Mouse (Mus musculus): ENCODE measurements around the gene 9230104L09Rik. TPM values are rescaled to one million over a fixed set of nuclear protein-coding genes. Genes with fewer than 3 reads are reported as not detected.
A peak's percentile ranks its signal among the peaks of the same experiment; 100 is the strongest.

The 9230104L09Rik gene
- polyA plus RNA-seq, 1 experiment = not detected

DNA sequence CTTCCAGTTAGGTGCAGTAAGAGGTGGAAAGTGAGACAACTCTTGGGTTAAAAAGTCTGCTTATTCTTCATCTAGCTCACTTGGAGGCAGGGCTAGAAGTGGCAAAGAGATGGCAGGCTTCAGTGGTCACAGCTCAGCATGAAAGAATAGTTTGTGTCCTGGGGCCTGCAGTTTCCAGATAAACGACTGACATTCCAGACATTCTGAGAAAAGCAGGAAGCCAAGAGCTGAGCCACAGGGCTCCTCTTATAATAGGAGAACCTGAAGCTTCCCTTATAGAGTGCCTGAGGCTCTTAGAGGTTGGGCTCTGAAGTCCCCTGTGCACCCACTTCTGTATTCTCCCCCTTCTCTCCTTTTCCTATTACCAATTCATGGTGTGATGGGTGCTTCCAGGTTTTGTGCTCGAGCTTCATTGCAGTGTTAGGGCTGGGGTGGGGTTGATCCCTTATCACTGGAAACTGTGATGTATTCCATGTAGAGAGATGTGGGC lies 13.8 kb upstream of the 9230104L09Rik start:
- no peak for TF ChIP-seq POLR2A (IDR thresholded peaks at IDR 0.05; ENCODE audit: low read depth, low read length)
- Histone ChIP-seq H3K4me3 (ENCODE audit: insufficient read depth, low read length) (no peak overlapping the region), H3K27ac (ENCODE audit: insufficient read depth, low read length) (peak overlapping the region; percentile 54; the same call in 1 of the 2 replicates), H3K4me1 (ENCODE audit: control insufficient read depth, insufficient read depth, low read length) (peaks cover 10% of the 10 kb centered on the region)

- TF ChIP-seq CTCF (IDR thresholded peaks at IDR 0.05; ENCODE audit: borderline replicate concordance, insufficient read depth, low read length) (no peak), POLR2A (IDR thresholded peaks at IDR 0.05; ENCODE audit: low read depth, low read length) (no peak)
- no peak overlapping the region for H3K4me3 ChIP-seq (ENCODE audit: insufficient read depth, low read length)
- no peak overlapping the region for H3K27ac ChIP-seq (ENCODE audit: insufficient read depth, low read length)
- peaks cover 10% of the 10 kb centered on the region for H3K4me1 ChIP-seq (ENCODE audit: control insufficient read depth, insufficient read depth, low read length)
Measured at GRCm38 (mm10) chr2:148877016-148877770, 12.4 kb upstream of the 9230104L09Rik start.

DNA sequence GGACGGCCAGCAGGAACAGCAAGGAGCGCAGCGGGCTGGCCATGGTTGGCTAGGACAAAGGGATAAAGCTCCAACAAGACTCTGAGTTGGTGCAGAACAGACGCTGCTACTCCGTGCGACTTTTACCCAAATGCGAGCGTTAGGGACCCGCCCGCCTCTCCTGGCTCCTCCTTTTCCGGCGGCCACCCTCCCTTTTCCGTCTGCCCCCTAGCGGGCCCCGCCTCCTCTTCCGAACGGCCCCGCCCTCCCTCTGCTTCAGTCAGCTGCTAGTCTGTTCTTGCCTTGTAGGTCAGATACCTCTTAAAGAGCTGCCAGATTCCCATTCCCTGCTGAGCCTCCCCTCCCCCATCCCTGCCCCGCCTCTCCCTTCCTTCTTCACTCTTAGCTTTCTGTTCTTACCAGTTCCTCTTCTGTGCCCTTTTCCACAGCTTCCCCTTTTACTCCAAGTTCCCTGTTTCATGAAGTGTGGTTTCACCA lies 10.5 kb upstream of the 9230104L09Rik start, which contains the start of gene Cst3:
Gene Cst3, minus strand, starts transcription at position 358 of the 477 bp plus-strand sequence.
- Histone ChIP-seq H3K4me3 (ENCODE audit: insufficient read depth, low read length) (peak within 1 kb of the TSS; percentile 88), H3K4me1 (ENCODE audit: control insufficient read depth, insufficient read depth, low read length) (peaks cover 10% of the 10 kb centered on the region), H3K27ac (ENCODE audit: insufficient read depth, low read length) (peak within 1 kb of the TSS; percentile 74)
- TF ChIP-seq CTCF (IDR thresholded peaks at IDR 0.05; ENCODE audit: borderline replicate concordance, insufficient read depth, low read length) (no peak), POLR2A (IDR thresholded peaks at IDR 0.05; ENCODE audit: low read depth, low read length) (peak; percentile 93)

- no peak for TF ChIP-seq POLR2A (IDR thresholded peaks at IDR 0.05; ENCODE audit: low read depth, low read length)
- no peak for TF ChIP-seq CTCF (IDR thresholded peaks at IDR 0.05; ENCODE audit: borderline replicate concordance, insufficient read depth, low read length)
Measured at GRCm38 (mm10) chr2:148874617-148875334, 9.9 kb upstream of the 9230104L09Rik start.

GRCm38 (mm10) chr2:148874224-148874616 lies 9.4 kb upstream of the 9230104L09Rik start:
- no peak for TF ChIP-seq CTCF (IDR thresholded peaks at IDR 0.05; ENCODE audit: borderline replicate concordance, insufficient read depth, low read length)
- TF ChIP-seq POLR2A (IDR thresholded peaks at IDR 0.05; ENCODE audit: low read depth, low read length) = no peak
- peaks cover 10% of the 10 kb centered on the region for H3K4me1 ChIP-seq (ENCODE audit: control insufficient read depth, insufficient read depth, low read length)
- no peak overlapping the region for H3K27ac ChIP-seq (ENCODE audit: insufficient read depth, low read length)
- H3K4me3 ChIP-seq (ENCODE audit: insufficient read depth, low read length) = peak overlapping the region; percentile 88

More at GRCm38 (mm10) chr2:148874617-148875334, 9.9 kb upstream of the 9230104L09Rik start:
- Histone ChIP-seq H3K4me1 (ENCODE audit: control insufficient read depth, insufficient read depth, low read length) (peaks cover 10% of the 10 kb centered on the region), H3K27ac (ENCODE audit: insufficient read depth, low read length) (peak overlapping the region; percentile 35), H3K4me3 (ENCODE audit: insufficient read depth, low read length) (peak overlapping the region; percentile 88)

DNA sequence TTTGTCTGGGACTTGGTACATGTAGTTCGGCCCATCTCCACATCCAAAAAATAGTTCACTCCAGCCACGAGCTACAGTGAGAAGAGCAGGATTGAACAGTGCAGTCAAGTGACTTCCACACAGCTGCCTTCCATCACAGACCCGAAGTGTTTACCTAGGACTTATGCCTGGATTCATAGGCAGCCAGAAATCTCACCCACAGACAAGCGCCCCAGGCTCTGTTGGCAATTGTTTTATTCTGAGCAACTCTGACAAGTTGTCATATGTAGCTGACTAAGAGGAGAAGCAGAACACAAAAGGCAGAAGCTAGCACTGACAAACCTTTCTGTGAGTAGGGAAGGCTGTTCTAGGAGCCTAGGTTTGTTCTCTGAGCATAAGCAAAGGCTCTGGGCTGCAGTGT lies 8.0 kb upstream of the 9230104L09Rik start:
- no peak for TF ChIP-seq POLR2A (IDR thresholded peaks at IDR 0.05; ENCODE audit: low read depth, low read length)
- TF ChIP-seq CTCF (IDR thresholded peaks at IDR 0.05; ENCODE audit: borderline replicate concordance, insufficient read depth, low read length) = no peak
- Histone ChIP-seq H3K4me1 (ENCODE audit: control insufficient read depth, insufficient read depth, low read length) (peaks cover 4% of the 10 kb centered on the region; the same call in 1 of the 2 replicates), H3K4me3 (ENCODE audit: insufficient read depth, low read length) (peak overlapping the region; percentile 11; the same call in 1 of the 2 replicates), H3K27ac (ENCODE audit: insufficient read depth, low read length) (0 out of 2 replicates have a peak overlapping the region, but pooled peaks have one; percentile 20)

DNA sequence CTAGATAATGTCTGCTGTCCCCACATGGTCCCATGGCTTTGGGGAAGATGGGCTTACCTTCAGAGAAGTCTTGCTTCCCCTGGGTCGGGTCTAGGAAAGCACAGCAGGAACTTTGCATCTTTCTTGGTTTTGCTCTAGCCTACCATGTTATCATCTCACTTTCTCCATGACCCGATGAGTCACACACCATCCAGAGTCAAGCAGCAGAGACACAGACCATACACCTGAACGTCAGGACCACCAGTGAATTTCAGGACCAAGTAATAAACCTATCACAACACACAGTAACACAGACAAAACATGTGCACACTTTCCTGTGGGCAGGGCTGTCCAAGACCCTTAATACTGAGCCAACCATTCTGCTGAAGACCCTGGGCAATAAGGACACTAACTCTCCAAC lies 5.7 kb upstream of the 9230104L09Rik start:
- no peaks in the 10 kb centered on the region for H3K4me1 ChIP-seq (ENCODE audit: control insufficient read depth, insufficient read depth, low read length)
- H3K27ac ChIP-seq (ENCODE audit: insufficient read depth, low read length) = no peak overlapping the region
- no peak for TF ChIP-seq CTCF (IDR thresholded peaks at IDR 0.05; ENCODE audit: borderline replicate concordance, insufficient read depth, low read length)
- peak; percentile 55; the same call in 1 of the 2 replicates for TF ChIP-seq POLR2A (IDR thresholded peaks at IDR 0.05; ENCODE audit: low read depth, low read length)
- H3K4me3 ChIP-seq (ENCODE audit: insufficient read depth, low read length) = no peak overlapping the region

DNA sequence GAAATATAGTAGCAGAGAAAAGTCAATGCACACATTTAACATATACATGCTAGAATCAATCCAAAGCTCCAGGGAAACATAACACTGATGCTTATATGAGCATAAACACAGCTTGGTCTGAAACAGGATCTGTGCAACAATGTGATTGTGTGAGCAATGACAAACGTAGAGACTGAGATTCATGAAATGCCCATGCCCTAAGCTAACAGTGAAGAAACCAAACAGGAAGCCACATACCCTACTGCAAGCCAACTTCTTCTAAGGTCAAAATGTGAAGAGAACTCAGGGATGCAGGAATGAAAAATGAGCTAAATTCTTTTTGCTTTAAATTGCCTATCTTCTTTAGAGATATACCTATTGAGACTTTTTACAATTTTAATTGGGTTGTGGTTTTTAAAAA lies 4.1 kb upstream of the 9230104L09Rik start:
- TF ChIP-seq POLR2A (IDR thresholded peaks at IDR 0.05; ENCODE audit: low read depth, low read length) = no peak
- Histone ChIP-seq H3K27ac (ENCODE audit: insufficient read depth, low read length) (no peak overlapping the region), H3K4me3 (ENCODE audit: insufficient read depth, low read length) (no peak overlapping the region), H3K4me1 (ENCODE audit: control insufficient read depth, insufficient read depth, low read length) (no peaks in the 10 kb centered on the region)

GRCm38 (mm10) chr2:148861693-148862092 lies 3.1 kb downstream of the 9230104L09Rik start:
- no peak for TF ChIP-seq CTCF (IDR thresholded peaks at IDR 0.05; ENCODE audit: borderline replicate concordance, insufficient read depth, low read length)
- TF ChIP-seq POLR2A (IDR thresholded peaks at IDR 0.05; ENCODE audit: low read depth, low read length) = no peak
- peaks cover 8% of the 10 kb centered on the region for H3K4me1 ChIP-seq (ENCODE audit: control insufficient read depth, insufficient read depth, low read length)
- no peak overlapping the region for H3K4me3 ChIP-seq (ENCODE audit: insufficient read depth, low read length)
- no peak overlapping the region for H3K27ac ChIP-seq (ENCODE audit: insufficient read depth, low read length)
